Mouse (Mus musculus) CH12.LX (cell line): Measurements from ENCODE around the gene Fev.

Experiments
- EP300 ChIP-seq: IDR thresholded peaks from 2 replicates; pipeline ENCODE4 v1.6.1; 2011; ENCODE audit warnings: low read length, improper control_type of control experiment
- KAT2A ChIP-seq: IDR thresholded peaks from 2 replicates; pipeline ENCODE4 v1.6.1; 2012; ENCODE audit warnings: low read length, improper control_type of control experiment, inconsistent platforms; ENCODE audit not compliant: insufficient replicate concordance
- MEF2A ChIP-seq: IDR thresholded peaks from 2 replicates; pipeline ENCODE4 v1.6.1; 2014; ENCODE audit warnings: low read depth, mild to moderate bottlenecking, inconsistent platforms, low read length, improper control_type of control experiment, borderline replicate concordance
- POLR2A ChIP-seq: IDR thresholded peaks from 2 replicates; pipeline ENCODE4 v1.6.1; 2011; ENCODE audit warnings: low read depth, mild to moderate bottlenecking, improper control_type of control experiment, low read length
- POLR2AphosphoS2 ChIP-seq: IDR thresholded peaks from 2 replicates; pipeline ENCODE4 v1.6.1; 2011; ENCODE audit warnings: low read depth, low read length, improper control_type of control experiment
- SIN3A ChIP-seq: IDR thresholded peaks from 2 replicates; pipeline ENCODE4 v1.6.1; 2012; ENCODE audit warnings: low read length, improper control_type of control experiment, inconsistent platforms
- ZNF384 ChIP-seq: IDR thresholded peaks from 2 replicates; pipeline ENCODE4 v1.6.1; 2012; ENCODE audit warnings: low read depth, low read length, improper control_type of control experiment, inconsistent platforms

GRCm38 (mm10) chr1:74894966-74895365 is 9.7 kb upstream of the Fev start:
- TF ChIP-seq POLR2AphosphoS2 (no peak), ZNF384 (no peak), MEF2A (peak; percentile 82; the same call in 1 of the 2 replicates), SIN3A (no peak), KAT2A (no peak), EP300 (no peak), POLR2A (no peak)
